Mouse (Mus musculus) thymus, postnatal 4 days (tissue): ENCODE results near the gene Ddost.
A peak's percentile ranks its signal among the peaks of the same experiment; 100 is the strongest.

ENCODE experiments used
- DNase-seq: peaks from one replicate; pipeline ENCODE4 v3.0.0; 2021

The Ddost gene

GRCm38 (mm10) chr4:138339963-138340362, 35.4 kb downstream of the Ddost start:
- peak; percentile 64 for DNase-seq

- DNase-seq = no peak
Measured at GRCm38 (mm10) chr4:138341393-138341792, 36.9 kb downstream of the Ddost start.

GRCm38 (mm10) chr4:138342048-138342447, 37.5 kb downstream of the Ddost start:
- DNase-seq = no peak

- no peak for DNase-seq
Measured at GRCm38 (mm10) chr4:138342778-138343177, 38.2 kb downstream of the Ddost start.

- DNase-seq = no peak
Measured at GRCm38 (mm10) chr4:138343341-138343837, 38.9 kb downstream of the Ddost start.

GRCm38 (mm10) chr4:138344891-138345545, 40.5 kb downstream of the Ddost start:
- no peak for DNase-seq

GRCm38 (mm10) chr4:138347280-138347679, 42.8 kb downstream of the Ddost start:
- no peak for DNase-seq

GRCm38 (mm10) chr4:138348716-138349115, 44.2 kb downstream of the Ddost start:
- no peak for DNase-seq

GRCm38 (mm10) chr4:138351821-138352220, 47.3 kb downstream of the Ddost start:
- no peak for DNase-seq

- no peak for DNase-seq
Measured at GRCm38 (mm10) chr4:138352692-138353091, 48.2 kb downstream of the Ddost start.

- no peak for DNase-seq
Measured at GRCm38 (mm10) chr4:138353438-138354171, 49.1 kb downstream of the Ddost start.

GRCm38 (mm10) chr4:138355496-138355895, 51.0 kb downstream of the Ddost start:
- DNase-seq = no peak

- no peak for DNase-seq
Measured at GRCm38 (mm10) chr4:138356141-138356540, 51.6 kb downstream of the Ddost start.

GRCm38 (mm10) chr4:138356551-138356950, 52.0 kb downstream of the Ddost start:
- DNase-seq = no peak

GRCm38 (mm10) chr4:138358176-138358575, 53.6 kb downstream of the Ddost start:
- DNase-seq = no peak

GRCm38 (mm10) chr4:138361370-138361821, 56.9 kb downstream of the Ddost start:
- DNase-seq = no peak
